Mouse (Mus musculus) liver, adult (tissue): ENCODE data around the gene Smc3.
"Not testable (repeated sequence)": the region's sequence is repeated elsewhere in the genome, so short reads cannot be mapped to it uniquely, and the experiment has no call there.

Source experiments
- GATA4 ChIP-seq: IDR thresholded peaks from 2 replicates; pipeline ENCODE4 v1.6.1; 2014; ENCODE audit warnings: mild to moderate bottlenecking, low read length; ENCODE audit not compliant: insufficient replicate concordance

The Smc3 gene

GRCm38 (mm10) chr19:53571501-53572428 lies 28.4 kb upstream of the Smc3 start:
- TF ChIP-seq GATA4 = no peak

GRCm38 (mm10) chr19:53572607-53573006 lies 27.6 kb upstream of the Smc3 start:
- no peak for TF ChIP-seq GATA4

GRCm38 (mm10) chr19:53573151-53573550 lies 27.0 kb upstream of the Smc3 start:
- TF ChIP-seq GATA4 = no peak

- TF ChIP-seq GATA4 = no peak
These were observed 26.1 kb upstream of the Smc3 start for GRCm38 (mm10) chr19:53574131-53574530.

- no peak for TF ChIP-seq GATA4
These were observed 25.7 kb upstream of the Smc3 start for GRCm38 (mm10) chr19:53574546-53574945.

GRCm38 (mm10) chr19:53575296-53576010 lies 24.7 kb upstream of the Smc3 start:
- no peak for TF ChIP-seq GATA4

GRCm38 (mm10) chr19:53576061-53576460 lies 24.1 kb upstream of the Smc3 start:
- TF ChIP-seq GATA4 = no peak

GRCm38 (mm10) chr19:53577025-53577800 lies 23.0 kb upstream of the Smc3 start:
- TF ChIP-seq GATA4 = no peak

GRCm38 (mm10) chr19:53578597-53579252 lies 21.5 kb upstream of the Smc3 start:
- no peak for TF ChIP-seq GATA4

GRCm38 (mm10) chr19:53588968-53589367 lies 11.2 kb upstream of the Smc3 start, which contains the start of gene Nutf2-ps1:
Gene Nutf2-ps1, minus strand, starts transcription at chr19:53589068.
- TF ChIP-seq GATA4 = not testable (repeated sequence)

GRCm38 (mm10) chr19:53596723-53597474 lies 3.3 kb upstream of the Smc3 start:
- no peak for TF ChIP-seq GATA4

GRCm38 (mm10) chr19:53600549-53601362 lies 558 bp downstream of the Smc3 start:
- no peak for TF ChIP-seq GATA4

GRCm38 (mm10) chr19:53601363-53601655 lies 1.1 kb downstream of the Smc3 start:
- no peak for TF ChIP-seq GATA4
